Mouse (Mus musculus): Measurements from ENCODE around the gene Etv3. TPM values are rescaled to one million over a fixed set of nuclear protein-coding genes. Genes with fewer than 3 reads are reported as not detected.

The Etv3 gene
- total and polyA plus RNA-seq, 3 experiments: 7.4 to 10.4 TPM; not detected in 1

DNA sequence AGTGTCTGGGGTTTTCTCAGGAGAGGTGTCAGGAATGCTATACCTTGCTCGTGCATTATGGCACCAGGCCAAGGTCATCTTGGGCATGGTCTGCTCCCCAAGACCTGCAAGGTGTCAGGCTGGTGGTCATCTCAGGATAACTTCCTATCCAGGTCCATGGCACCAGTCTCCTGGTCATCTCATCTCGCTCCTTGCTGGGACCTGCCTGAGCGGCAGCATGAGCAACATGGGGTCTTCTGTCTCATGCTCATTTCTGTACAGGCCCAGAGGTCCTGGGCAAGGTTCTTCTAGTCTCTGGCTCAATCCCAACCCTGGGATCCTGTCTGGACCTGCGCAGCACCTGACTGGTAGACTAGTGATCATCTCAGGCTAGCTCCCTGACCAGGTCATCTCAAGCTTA is 57.1 kb downstream of the Etv3 start:
- TF ChIP-seq CHD1 (IDR thresholded peaks at IDR 0.05; ENCODE audit: low read depth, low read length) (no peak), GABPA (IDR thresholded peaks at IDR 0.05; ENCODE audit: low read depth, low read length) (no peak), MXI1 (IDR thresholded peaks at IDR 0.05; ENCODE audit: low read depth, low read length) (no peak), MAX (IDR thresholded peaks at IDR 0.05; ENCODE audit: low read length) (no peak), TBP (IDR thresholded peaks at IDR 0.05; ENCODE audit: low read depth, low read length) (no peak), POLR2AphosphoS2 (IDR thresholded peaks at IDR 0.05; ENCODE audit: low read length) (no peak), GATA1 (IDR thresholded peaks at IDR 0.05; ENCODE audit: low read depth, low read length) (no peak), ZNF384 (IDR thresholded peaks at IDR 0.05; ENCODE audit: low read depth, low read length) (no peak)
- no peak for DNase-seq (ENCODE audit: low read depth, low spot score)
- no peaks in the 10 kb centered on the region for H3K4me1 ChIP-seq (ENCODE audit: control insufficient read depth in 1 of 2, insufficient read depth in 2 of 2, low read length in 2 of 2)
- no peak overlapping the region for H3K27ac ChIP-seq (ENCODE audit: control insufficient read depth, low read depth, low read length)
- no peaks in the 10 kb centered on the region for H3K79me2 ChIP-seq (ENCODE audit: control insufficient read depth, insufficient read depth, low read length, poor library complexity)
- no peaks in the 10 kb centered on the region for H3K9me3 ChIP-seq (replicated peaks; ENCODE audit: insufficient read depth, low read length)
- H3K27me3 ChIP-seq (ENCODE audit: control insufficient read depth in 1 of 2, insufficient read depth in 2 of 2, low read length in 2 of 2): no peaks in the 10 kb centered on the region; a peak in 1 of 4 replicates
- no peak overlapping the region for H3K9ac ChIP-seq (ENCODE audit: control insufficient read depth, low read depth, low read length, poor library complexity, severe bottlenecking)
- H3K4me3 ChIP-seq (ENCODE audit: control insufficient read depth in 1 of 2, insufficient read depth in 1 of 2, low read depth in 2 of 2, low read length in 2 of 2): no peak overlapping the region
- no peaks in the 10 kb centered on the region for H3K36me3 ChIP-seq (ENCODE audit: control insufficient read depth in 1 of 2, insufficient read depth in 2 of 2, low read length in 2 of 2)

Other genes with a start within 250 kb of the Etv3 start
- not detected in 2 replicates for gene Cd5l, start 167.5 kb upstream of the Etv3 start, total RNA-seq (2012; rRNA removed)
- not detected for gene Cd5l, start 167.5 kb upstream of the Etv3 start, polyA plus RNA-seq (2012; ENCODE audit: insufficient read depth in 1 of 2, insufficient read length in 2 of 2, low read depth in 1 of 2, low replicate concordance in 2 of 2, missing spikeins in 1 of 2)
- gene Fcrl1, start 149.0 kb upstream of the Etv3 start, total RNA-seq (2012; rRNA removed): not detected in 2 replicates
- under 1 TPM in 1 of 2 experiments, not detected in 1; 0.07 TPM for gene Fcrl1, start 149.0 kb upstream of the Etv3 start, polyA plus RNA-seq (2012; ENCODE audit: insufficient read depth in 1 of 2, insufficient read length in 2 of 2, low read depth in 1 of 2, low replicate concordance in 2 of 2, missing spikeins in 1 of 2)
- gene Fcrl5, start 89.6 kb upstream of the Etv3 start, total RNA-seq (2012; rRNA removed): not detected in 2 replicates
- gene Fcrl5, start 89.6 kb upstream of the Etv3 start, polyA plus RNA-seq (2012; ENCODE audit: insufficient read depth in 1 of 2, insufficient read length in 2 of 2, low read depth in 1 of 2, low replicate concordance in 2 of 2, missing spikeins in 1 of 2): under 1 TPM in 1 of 2 experiments, not detected in 1; 0.03 TPM
- gene Arhgef11, start 92.2 kb downstream of the Etv3 start, total RNA-seq (2012; rRNA removed): 2.0 and 2.3 TPM in 2 replicates
- gene Arhgef11, start 92.2 kb downstream of the Etv3 start, polyA plus RNA-seq (2012; ENCODE audit: insufficient read depth in 1 of 2, insufficient read length in 2 of 2, low read depth in 1 of 2, low replicate concordance in 2 of 2, missing spikeins in 1 of 2): 1 to 10 TPM in 1 of 2 experiments, not detected in 1; 4.9 TPM
- gene Lrrc71, start 223.2 kb downstream of the Etv3 start, total RNA-seq (2012; rRNA removed): 0.04 TPM in 1 of 2 replicates, not detected in the other
- not detected for gene Lrrc71, start 223.2 kb downstream of the Etv3 start, polyA plus RNA-seq (2012; ENCODE audit: insufficient read depth in 1 of 2, insufficient read length in 2 of 2, low read depth in 1 of 2, low replicate concordance in 2 of 2, missing spikeins in 1 of 2)